In genomic region chr15:89343325-89343724, GRCm38 (mm10) we compare ENCODE assay signal across 27 mouse cellular contexts. TPM values are rescaled to one million over a fixed set of nuclear protein-coding genes. Genes with fewer than 3 reads are reported as not detected.
DNase-seq lines count a peak whose midpoint lies in the region; ATAC-seq and TF ChIP-seq lines count a peak whose summit lies in the region.
"Had no signal": no experiment of that assay in that cellular context is flagged by ENCODE, and none has a peak within 500 bp of the region (broad histone marks: within the 10 kb centered on the region; RNA-seq: fewer than 3 reads in every experiment).

No protein-coding gene starts in this region.

- H3K9ac ChIP-seq in kidney, postnatal 0 days (ENCODE audit: low read depth, low read length): no peak overlapping the region
- H3K9ac ChIP-seq in midbrain, postnatal 0 days (replicated peaks; ENCODE audit: low read length, poor library complexity, severe bottlenecking): no peak overlapping the region
- no peak overlapping the region for H3K9ac ChIP-seq in midbrain, embryonic 15.5 days
- H3K9ac ChIP-seq: forebrain, embryonic 15.5 days; heart, embryonic 15.5 days had no signal

- no peak for ATAC-seq in kidney, postnatal 0 days (replicated peaks; ENCODE audit: low FRiP score, low read depth)
- ATAC-seq in midbrain, postnatal 0 days (ENCODE audit: low FRiP score): no peak
- ATAC-seq in midbrain, embryonic 15.5 days (replicated peaks): no peak
- ATAC-seq: forebrain, embryonic 15.5 days; intestine, embryonic 16.5 days; midbrain, embryonic 16.5 days had no signal

- H3K4me2 ChIP-seq in kidney, postnatal 0 days (ENCODE audit: low read length): no peak overlapping the region
- H3K4me2 ChIP-seq in midbrain, postnatal 0 days (ENCODE audit: low read depth, low read length, poor library complexity, severe bottlenecking): no peak overlapping the region
- H3K4me2 ChIP-seq in midbrain, embryonic 15.5 days: no peak overlapping the region
- H3K4me2 ChIP-seq: forebrain, embryonic 15.5 days; heart, embryonic 15.5 days had no signal

- H3K4me3 ChIP-seq in cerebellum, adult 2 months (replicated peaks; ENCODE audit: insufficient read depth, low read depth, low read length): no peak overlapping the region
- no peak overlapping the region for H3K4me3 ChIP-seq in kidney, postnatal 0 days (replicated peaks; ENCODE audit: low read depth, low read length)
- no peak overlapping the region for H3K4me3 ChIP-seq in midbrain, postnatal 0 days (ENCODE audit: low read depth, low read length)
- H3K4me3 ChIP-seq in midbrain, embryonic 15.5 days: no peak overlapping the region
- H3K4me3 ChIP-seq: erythroblast, embryonic 14.5 days; forebrain, embryonic 15.5 days; heart, embryonic 15.5 days; megakaryocyte, embryonic 14.5 days had no signal

- 82% methylated on average over 3 of the region's 3 CpGs for WGBS in cerebellum, adult 2 months
- 90% methylated on average over 3 of the region's 3 CpGs for WGBS in kidney, postnatal 0 days
- 91% methylated on average over 3 of the region's 3 CpGs for whole genome bisulfite sequencing in midbrain, postnatal 0 days
- 94% methylated on average over 3 of the region's 3 CpGs for WGBS in midbrain, embryonic 15.5 days

- H3K27me3 ChIP-seq in cerebellum, adult 2 months (ENCODE audit: control insufficient read depth, insufficient read depth, low read length): no peaks in the 10 kb centered on the region
- H3K27me3 ChIP-seq in kidney, postnatal 0 days (ENCODE audit: insufficient read depth, low read length): no peaks in the 10 kb centered on the region
- H3K27me3 ChIP-seq in midbrain, postnatal 0 days (ENCODE audit: insufficient read depth, low read length): no peaks in the 10 kb centered on the region
- no peaks in the 10 kb centered on the region for H3K27me3 ChIP-seq in midbrain, embryonic 15.5 days (replicated peaks)
- H3K27me3 ChIP-seq: forebrain, embryonic 15.5 days; heart, embryonic 15.5 days had no signal

- H3K4me1 ChIP-seq in cerebellum, adult 2 months (ENCODE audit: control insufficient read depth, insufficient read depth, low read length): no peaks in the 10 kb centered on the region
- H3K4me1 ChIP-seq in kidney, postnatal 0 days (replicated peaks; ENCODE audit: insufficient read depth, low read length): no peaks in the 10 kb centered on the region
- H3K4me1 ChIP-seq in midbrain, postnatal 0 days (ENCODE audit: insufficient read depth, low read length): no peaks in the 10 kb centered on the region
- H3K4me1 ChIP-seq in midbrain, embryonic 15.5 days: no peaks in the 10 kb centered on the region
- H3K4me1 ChIP-seq: forebrain, embryonic 15.5 days; heart, embryonic 15.5 days had no signal

- H3K9me3 ChIP-seq in kidney, postnatal 0 days (replicated peaks; ENCODE audit: low read length): no peaks in the 10 kb centered on the region
- H3K9me3 ChIP-seq in midbrain, postnatal 0 days (ENCODE audit: low read length): no peaks in the 10 kb centered on the region
- no peaks in the 10 kb centered on the region for H3K9me3 ChIP-seq in midbrain, embryonic 15.5 days
- H3K9me3 ChIP-seq: forebrain, embryonic 15.5 days; heart, embryonic 15.5 days; megakaryocyte, embryonic 14.5 days had no signal

- peak; percentile 33; the same call in 1 of the 2 replicates for TF ChIP-seq CTCF in cerebellum, adult 2 months (IDR thresholded peaks at IDR 0.05; ENCODE audit: borderline replicate concordance, insufficient read depth, low read depth, low read length)
- TF ChIP-seq CTCF in kidney, postnatal 0 days (IDR thresholded peaks at IDR 0.05; ENCODE audit: low read depth): peak; percentile 50
- TF ChIP-seq CTCF in midbrain, postnatal 0 days (IDR thresholded peaks at IDR 0.05): peak; percentile 17; the same call in 1 of the 2 replicates

- H3K36me3 ChIP-seq in kidney, postnatal 0 days (ENCODE audit: insufficient read depth, low read length): no peaks in the 10 kb centered on the region
- H3K36me3 ChIP-seq in midbrain, postnatal 0 days (ENCODE audit: insufficient read depth, low read length): no peaks in the 10 kb centered on the region
- no peaks in the 10 kb centered on the region for H3K36me3 ChIP-seq in midbrain, embryonic 15.5 days (replicated peaks)
- H3K36me3 ChIP-seq: forebrain, embryonic 15.5 days; heart, embryonic 15.5 days had no signal

- TF ChIP-seq POLR2A in cerebellum, adult 2 months (IDR thresholded peaks at IDR 0.05; ENCODE audit: borderline replicate concordance, insufficient read depth, low read length): no peak

- H3K27ac ChIP-seq in cerebellum, adult 2 months (ENCODE audit: insufficient read depth, low read length): no peak overlapping the region
- no peak overlapping the region for H3K27ac ChIP-seq in kidney, postnatal 0 days
- no peak overlapping the region for H3K27ac ChIP-seq in midbrain, postnatal 0 days (ENCODE audit: low read depth, low read length)
- no peak overlapping the region for H3K27ac ChIP-seq in midbrain, embryonic 15.5 days
- H3K27ac ChIP-seq: forebrain, embryonic 15.5 days; heart, embryonic 15.5 days had no signal

- no peak for DNase-seq in cerebellum, adult 2 months
- DNase-seq in cerebellum, postnatal 14 days: no peak
- DNase-seq in kidney, postnatal 0 days (ENCODE audit: low spot score): no peak
- DNase-seq in kidney, postnatal 14 days: no peak
- no peak for DNase-seq in midbrain, postnatal 0 days (ENCODE audit: low spot score)
- DNase-seq in ovary, adult 18-20 months (ENCODE audit: low spot score): no peak
- no peak for DNase-seq in frontal cortex, postnatal 36 days (ENCODE audit: low spot score in 2 of 2)
- DNase-seq: adrenal gland, adult 8-10 months; cerebellum, adult 11-12 months; heart, adult 18-20 months; layer of hippocampus, adult 9-11 months; thymus, postnatal 14 days had no signal

RNA-seq across cellular contexts. Expression of gene Miox, which starts 9.1 kb away (rescaled TPM):
- polyA plus RNA-seq in cerebellum, adult 2 months (2012; rRNA removed): not detected in 2 replicates
- polyA plus RNA-seq in kidney, postnatal 0 days (2015; fragmentation: Nextera tagmentation; extraction: Ambion mirVana): 119 and 185 TPM in 2 replicates
- not detected in 2 replicates for total RNA-seq in midbrain, postnatal 0 days (2014; rRNA removed)
- not detected in 2 replicates for polyA plus RNA-seq in midbrain, postnatal 0 days (2015; fragmentation: Nextera tagmentation; extraction: Ambion mirVana)
- polyA plus RNA-seq in midbrain, embryonic 15.5 days (2015; fragmentation: Nextera tagmentation; extraction: Ambion mirVana): not detected in 2 replicates
- total RNA-seq: common myeloid progenitor, adult 5-6 weeks; heart, adult 18-20 months; left cerebral cortex, postnatal 14 days had no signal
- polyA plus RNA-seq: embryonic facial prominence, embryonic 11.5 days; erythroblast, embryonic 14.5 days; forebrain, embryonic 15.5 days; hindbrain, embryonic 11.5 days; limb, embryonic 14.5 days; lung, embryonic 16.5 days; midbrain, embryonic 16.5 days; neural tube, embryonic 11.5 days had no signal

RNA-seq across cellular contexts. Expression of gene Lmf2, which starts 12.1 kb away (rescaled TPM):
- polyA plus RNA-seq in cerebellum, adult 2 months (2012; rRNA removed): 21.0 and 21.1 TPM in 2 replicates
- polyA plus RNA-seq in kidney, postnatal 0 days (2015; fragmentation: Nextera tagmentation; extraction: Ambion mirVana): 46.1 and 48.1 TPM in 2 replicates
- total RNA-seq in midbrain, postnatal 0 days (2014; rRNA removed): 20.2 and 25.6 TPM in 2 replicates
- polyA plus RNA-seq in midbrain, postnatal 0 days (2015; fragmentation: Nextera tagmentation; extraction: Ambion mirVana): 27.3 and 30.9 TPM in 2 replicates
- polyA plus RNA-seq in midbrain, embryonic 15.5 days (2015; fragmentation: Nextera tagmentation; extraction: Ambion mirVana): 30.5 and 35.0 TPM in 2 replicates

RNA-seq across cellular contexts. Expression of gene Ncaph2, which starts 12.2 kb away (rescaled TPM):
- polyA plus RNA-seq in cerebellum, adult 2 months (2012; rRNA removed): 134 and 137 TPM in 2 replicates
- 100 and 108 TPM in 2 replicates for polyA plus RNA-seq in kidney, postnatal 0 days (2015; fragmentation: Nextera tagmentation; extraction: Ambion mirVana)
- 87.1 and 88.8 TPM in 2 replicates for total RNA-seq in midbrain, postnatal 0 days (2014; rRNA removed)
- polyA plus RNA-seq in midbrain, postnatal 0 days (2015; fragmentation: Nextera tagmentation; extraction: Ambion mirVana): 88.0 and 96.9 TPM in 2 replicates
- 115 and 121 TPM in 2 replicates for polyA plus RNA-seq in midbrain, embryonic 15.5 days (2015; fragmentation: Nextera tagmentation; extraction: Ambion mirVana)

RNA-seq across cellular contexts. Expression of gene Adm2, which starts 20.8 kb away (rescaled TPM):
- polyA plus RNA-seq in cerebellum, adult 2 months (2012; rRNA removed): not detected in 2 replicates
- polyA plus RNA-seq in kidney, postnatal 0 days (2015; fragmentation: Nextera tagmentation; extraction: Ambion mirVana): 1.5 and 2.0 TPM in 2 replicates
- not detected in 2 replicates for total RNA-seq in midbrain, postnatal 0 days (2014; rRNA removed)
- polyA plus RNA-seq in midbrain, postnatal 0 days (2015; fragmentation: Nextera tagmentation; extraction: Ambion mirVana): not detected in 2 replicates
- not detected in 2 replicates for polyA plus RNA-seq in midbrain, embryonic 15.5 days (2015; fragmentation: Nextera tagmentation; extraction: Ambion mirVana)
- total RNA-seq: adrenal gland, adult 8-10 months; common myeloid progenitor, adult 5-6 weeks; gastrocnemius, adult 18-20 months; heart, adult 18-20 months; left cerebral cortex, postnatal 14 days had no signal
- polyA plus RNA-seq: embryonic facial prominence, embryonic 11.5 days; forebrain, embryonic 15.5 days; midbrain, embryonic 16.5 days had no signal

RNA-seq across cellular contexts. Expression of gene Sbf1, which starts 28.2 kb away (rescaled TPM):
- 321 and 324 TPM in 2 replicates for polyA plus RNA-seq in cerebellum, adult 2 months (2012; rRNA removed)
- polyA plus RNA-seq in kidney, postnatal 0 days (2015; fragmentation: Nextera tagmentation; extraction: Ambion mirVana): 30.0 and 37.2 TPM in 2 replicates
- 268 and 287 TPM in 2 replicates for total RNA-seq in midbrain, postnatal 0 days (2014; rRNA removed)
- 77.3 and 79.3 TPM in 2 replicates for polyA plus RNA-seq in midbrain, postnatal 0 days (2015; fragmentation: Nextera tagmentation; extraction: Ambion mirVana)
- 106 and 112 TPM in 2 replicates for polyA plus RNA-seq in midbrain, embryonic 15.5 days (2015; fragmentation: Nextera tagmentation; extraction: Ambion mirVana)

Comparison
In these comparisons a context has a peak if more than half of its experiments do, and no peak if none do; other contexts are left out.
1. RNA of gene Miox, which starts 9.1 kb away (polyA plus RNA-seq): 119 to 185 TPM in kidney, postnatal 0 days; not detected in cerebellum, adult 2 months, not detected in midbrain, postnatal 0 days and not detected in midbrain, embryonic 15.5 days; every median in the first group is over 100 times any median in the second.
2. Peak in every context shown above with its lines, with median percentiles within 50 percentile points of each other: CTCF ChIP-seq.